Mouse (Mus musculus) liver, embryonic 13.5 days (tissue): Measurements from ENCODE around the gene Sardh. TPM values are rescaled to one million over a fixed set of nuclear protein-coding genes. Genes with fewer than 3 reads are reported as not detected.

ENCODE experiments used
- ATAC-seq: fragments of 200-750 bp; cut with Nextera tagmentation; 2 replicates; pipeline ENCODE4 v1.8.0; 2017; ENCODE audit warnings: low read depth, mild to moderate bottlenecking, moderate number of reproducible peaks, moderate library complexity
- DNase-seq: peaks from one replicate; pipeline ENCODE4 v3.0.0; 2022
- H3K27ac ChIP-seq: fragments of 300-500 bp; sonication (generic); 2 replicates; pipeline ENCODE4 v1.5.1; 2015; ENCODE audit warnings: moderate library complexity, mild to moderate bottlenecking, inconsistent platforms
- H3K27me3 ChIP-seq: fragments of 300-500 bp; sonication (generic); 2 replicates; pipeline ENCODE4 v1.6.1; 2015; ENCODE audit warnings: mild to moderate bottlenecking, inconsistent platforms
- H3K36me3 ChIP-seq: fragments of 300-500 bp; sonication (generic); 2 replicates; pipeline ENCODE4 v1.6.1; 2015; ENCODE audit warnings: mild to moderate bottlenecking, inconsistent platforms
- H3K4me1 ChIP-seq: fragments of 300-500 bp; sonication (generic); replicated peaks from 2 replicates; pipeline ENCODE4 v1.6.1; 2015; ENCODE audit warnings: inconsistent platforms
- H3K4me2 ChIP-seq: fragments of 300-500 bp; sonication (generic); 2 replicates; pipeline ENCODE4 v1.6.1; 2015; ENCODE audit warnings: inconsistent platforms, mild to moderate bottlenecking, moderate library complexity
- H3K4me3 ChIP-seq: fragments of 300-500 bp; sonication (generic); replicated peaks from 2 replicates; pipeline ENCODE4 v1.5.1; 2015; ENCODE audit warnings: mild to moderate bottlenecking, inconsistent platforms
- H3K9ac ChIP-seq: fragments of 300-500 bp; sonication (generic); 2 replicates; pipeline ENCODE4 v1.6.1; 2015; ENCODE audit warnings: mild to moderate bottlenecking, inconsistent platforms
- H3K9me3 ChIP-seq: fragments of 300-500 bp; sonication (generic); replicated peaks from 2 replicates; pipeline ENCODE4 v1.6.1; 2016; ENCODE audit warnings: inconsistent platforms
- WGBS: fragments of 180-500 bp; shearing (Covaris S2); methylation state at CpG from one replicate; pipeline ENCODE4 v1.1.7; 2015; ENCODE audit not compliant: insufficient replicate concordance; 5-methylcytosine and 5-hydroxymethylcytosine counted together
- polyA plus RNA-seq: library from polyadenylated mRNA; unstranded; fragments of >200 nt; fragmentation: Nextera tagmentation; extraction: Ambion mirVana; gene quantifications from 2 replicates; pipeline ENCODE4 v1.2.1, GENCODE M21; 2015

Gene Sardh
- polyA plus RNA-seq, 1 experiment from 2014 or later = 36.1 TPM

DNA sequence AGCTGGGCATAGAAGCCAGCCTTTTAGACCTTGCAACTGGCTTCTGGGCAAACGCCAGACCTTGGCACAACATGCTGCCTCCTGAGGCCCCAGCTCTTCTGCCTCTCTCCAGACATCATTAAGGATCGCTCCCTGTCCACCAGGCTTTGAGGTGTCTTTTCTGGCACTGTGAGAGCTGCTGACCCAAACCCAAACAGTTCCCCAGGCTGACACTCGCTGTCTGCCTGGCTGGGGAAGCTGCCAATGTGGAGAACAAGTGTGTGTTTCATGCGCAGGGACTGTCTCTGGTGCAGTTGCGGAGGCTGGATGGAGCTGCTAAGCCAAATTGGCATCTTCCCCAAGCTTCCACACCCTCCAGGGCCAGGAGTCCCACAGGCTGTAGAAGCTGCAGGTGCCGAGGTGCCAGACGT lies 25.1 kb downstream of the Sardh start:
- H3K36me3 ChIP-seq = peaks cover 12% of the 10 kb centered on the region; the same call in 1 of the 2 replicates
- no peak for DNase-seq
- no peak overlapping the region for H3K27ac ChIP-seq
- no peaks in the 10 kb centered on the region for H3K4me1 ChIP-seq
- no peaks in the 10 kb centered on the region for H3K9me3 ChIP-seq
- H3K4me3 ChIP-seq = no peak overlapping the region
- no peak for ATAC-seq
- no peaks in the 10 kb centered on the region for H3K27me3 ChIP-seq
- WGBS = 73% methylated on average over 7 of the region's 7 CpGs
- no peak overlapping the region for H3K9ac ChIP-seq
- no peak overlapping the region for H3K4me2 ChIP-seq

DNA sequence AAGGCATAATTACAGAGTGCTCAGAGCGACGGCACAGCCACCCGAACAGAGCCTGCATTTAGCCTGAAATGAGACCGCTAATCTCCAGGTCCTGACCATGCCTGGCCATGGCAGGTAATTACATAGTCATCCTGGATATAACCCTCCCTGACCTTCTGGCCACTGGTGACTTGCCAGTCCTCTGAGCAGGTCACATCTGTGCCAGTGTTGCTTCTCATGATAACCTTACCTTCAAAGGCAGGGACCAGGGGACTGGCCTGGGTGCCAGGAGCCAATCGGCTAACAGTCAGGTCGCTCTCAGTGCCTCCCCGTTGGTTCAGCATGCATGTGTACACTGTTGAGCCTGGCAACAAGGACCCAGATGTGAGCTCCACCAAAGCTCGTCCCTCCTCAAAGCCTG lies 29.6 kb downstream of the Sardh start:
- H3K27ac ChIP-seq = no peak overlapping the region
- H3K4me3 ChIP-seq = no peak overlapping the region
- H3K4me2 ChIP-seq = no peak overlapping the region
- ATAC-seq (no peak), DNase-seq (no peak)
- H3K27me3 ChIP-seq = no peaks in the 10 kb centered on the region
- H3K9ac ChIP-seq = no peak overlapping the region
- WGBS = 79% methylated on average over 8 of the region's 8 CpGs
- H3K9me3 ChIP-seq = no peaks in the 10 kb centered on the region
- H3K4me1 ChIP-seq = no peaks in the 10 kb centered on the region
- peaks cover 8% of the 10 kb centered on the region; the same call in 1 of the 2 replicates for H3K36me3 ChIP-seq

DNA sequence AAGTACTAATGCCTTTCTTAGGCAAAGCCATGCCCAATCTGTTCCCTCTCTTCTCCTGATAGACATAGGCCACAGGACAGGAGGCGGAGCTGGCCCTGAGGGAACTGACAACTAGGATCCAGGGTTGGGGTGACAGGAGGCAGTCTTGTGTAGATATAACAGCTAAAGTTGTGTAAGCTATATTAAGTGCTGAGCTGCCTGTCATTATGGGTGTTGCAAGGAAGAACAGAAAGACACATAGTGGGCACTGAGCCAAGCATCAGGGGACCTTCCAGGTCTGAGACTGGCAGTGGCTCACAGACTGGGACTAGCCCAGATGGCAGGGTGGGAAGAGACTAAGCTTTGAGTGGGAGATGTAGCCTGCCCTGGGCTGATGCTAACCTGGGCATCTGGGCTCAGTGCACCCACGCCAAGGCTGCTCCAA lies 30.0 kb downstream of the Sardh start:
- Histone ChIP-seq H3K4me1 (no peaks in the 10 kb centered on the region), H3K27ac (no peak overlapping the region), H3K9ac (no peak overlapping the region), H3K4me3 (no peak overlapping the region), H3K9me3 (no peaks in the 10 kb centered on the region), H3K4me2 (no peak overlapping the region), H3K36me3 (peaks cover 8% of the 10 kb centered on the region; the same call in 1 of the 2 replicates), H3K27me3 (no peaks in the 10 kb centered on the region)
- 53% methylated on average over 2 of the region's 2 CpGs for WGBS
- DNase-seq (no peak), ATAC-seq (no peak)

DNA sequence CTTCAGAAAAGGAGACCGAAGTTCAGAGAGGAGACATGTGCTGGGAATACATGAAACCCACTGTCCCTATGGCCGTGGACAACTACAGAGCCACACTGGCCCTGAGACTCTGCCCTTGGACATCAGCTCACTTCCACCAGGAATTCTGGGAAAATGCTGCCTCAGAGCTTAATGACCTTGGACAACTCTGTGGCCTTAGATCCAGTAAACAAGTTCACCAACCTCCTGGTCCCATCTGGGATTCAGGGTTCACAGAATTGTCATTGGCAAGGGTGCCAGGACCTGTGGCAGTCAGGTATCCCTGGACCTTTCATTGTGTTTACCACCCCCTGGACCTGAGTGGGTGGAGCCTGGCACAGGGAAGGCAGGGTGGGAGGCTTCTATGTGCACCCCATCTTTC lies 32.6 kb downstream of the Sardh start:
- Histone ChIP-seq H3K9ac (no peak overlapping the region), H3K36me3 (peaks cover 4% of the 10 kb centered on the region; the same call in 1 of the 2 replicates), H3K27ac (no peak overlapping the region), H3K4me2 (no peak overlapping the region), H3K4me1 (no peaks in the 10 kb centered on the region), H3K9me3 (no peaks in the 10 kb centered on the region), H3K27me3 (no peaks in the 10 kb centered on the region), H3K4me3 (no peak overlapping the region)
- 63% methylated on average over 2 of the region's 2 CpGs for WGBS
- ATAC-seq (no peak), DNase-seq (no peak)

DNA sequence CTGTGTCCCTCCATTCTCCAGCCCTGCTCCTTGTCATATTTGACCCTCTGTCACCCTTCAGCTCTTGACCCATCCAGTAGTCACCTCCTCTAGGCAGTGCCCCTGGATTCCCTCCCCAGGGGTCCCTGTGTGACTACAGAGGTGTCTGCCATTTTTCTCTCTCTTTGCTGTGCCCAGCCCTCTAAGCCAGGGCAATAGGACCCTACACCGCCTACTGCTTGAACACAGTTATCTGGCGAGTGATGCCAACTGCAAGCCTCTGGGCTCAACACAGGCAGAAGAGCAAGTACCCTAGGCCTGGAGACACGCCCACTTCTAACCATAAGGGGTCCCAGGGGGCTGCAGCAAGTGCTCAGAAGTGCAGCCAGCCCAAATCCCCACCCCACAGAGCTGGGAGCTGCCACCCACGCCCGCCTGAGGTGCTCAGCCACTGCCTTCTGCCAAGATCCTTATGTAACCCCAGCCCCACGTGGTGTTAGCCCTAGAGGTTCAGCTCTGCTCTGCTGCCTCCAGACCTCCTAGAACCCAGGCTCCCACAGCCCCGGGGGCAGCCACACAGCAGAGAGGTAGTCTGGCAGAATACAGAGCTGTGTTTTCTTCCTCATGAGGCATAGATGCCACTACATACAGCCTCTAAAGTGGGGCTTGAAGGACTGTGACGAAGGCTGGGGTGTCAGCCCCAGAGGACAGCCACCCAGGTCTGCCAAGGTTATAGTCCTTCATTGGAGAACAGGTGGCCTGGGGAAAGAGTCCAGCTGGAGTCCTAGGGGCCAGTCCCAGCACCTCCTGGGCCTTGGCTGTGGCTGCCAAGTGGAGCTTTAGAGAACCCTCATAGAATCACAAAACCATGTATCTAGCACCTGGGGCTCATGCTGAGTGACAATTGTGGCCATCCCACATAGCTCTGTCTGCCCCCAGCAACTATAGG lies 35.9 kb downstream of the Sardh start:
- ATAC-seq = no peak
- no peak overlapping the region for H3K4me2 ChIP-seq
- H3K4me1 ChIP-seq = peaks cover under 1% of the 10 kb centered on the region
- no peaks in the 10 kb centered on the region for H3K9me3 ChIP-seq
- no peak overlapping the region for H3K4me3 ChIP-seq
- H3K27ac ChIP-seq = no peak overlapping the region
- no peak for DNase-seq
- 55% methylated on average over 8 of the region's 8 CpGs for WGBS
- no peaks in the 10 kb centered on the region for H3K27me3 ChIP-seq
- no peak overlapping the region for H3K9ac ChIP-seq
- H3K36me3 ChIP-seq = peaks cover 4% of the 10 kb centered on the region; the same call in 1 of the 2 replicates

DNA sequence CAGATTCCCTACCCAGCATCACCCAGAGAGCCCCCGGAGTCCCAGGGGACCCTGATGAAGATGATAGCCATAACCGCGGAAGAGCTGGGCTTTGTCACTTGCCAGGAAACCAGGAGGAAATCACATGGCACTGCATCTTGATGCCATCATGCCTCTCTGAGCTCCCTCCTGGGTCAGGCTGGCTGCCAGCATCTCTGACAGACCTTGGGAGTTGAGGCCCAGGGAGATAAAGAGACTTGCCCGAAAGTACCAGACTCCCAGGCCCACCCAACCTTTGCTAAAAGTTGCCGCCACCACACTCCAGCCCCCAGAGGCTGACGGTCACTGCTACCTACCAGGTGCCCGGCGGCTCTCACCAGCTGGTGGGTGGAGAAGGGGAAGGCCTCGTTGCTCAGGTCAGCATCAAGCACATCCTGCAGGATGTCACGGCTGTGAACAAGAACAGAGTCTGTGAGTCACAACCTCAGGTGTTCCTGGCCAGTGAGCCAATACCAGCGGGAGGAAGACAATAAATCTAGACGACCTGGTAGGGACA lies 37.4 kb downstream of the Sardh start:
- Histone ChIP-seq H3K36me3 (peaks cover 4% of the 10 kb centered on the region; the same call in 1 of the 2 replicates), H3K27ac (no peak overlapping the region), H3K4me1 (peaks cover 5% of the 10 kb centered on the region), H3K27me3 (no peaks in the 10 kb centered on the region), H3K9me3 (no peaks in the 10 kb centered on the region), H3K4me3 (no peak overlapping the region), H3K4me2 (no peak overlapping the region), H3K9ac (no peak overlapping the region)
- ATAC-seq (no peak), DNase-seq (no peak)
- WGBS = 61% methylated on average over 12 of the region's 12 CpGs

DNA sequence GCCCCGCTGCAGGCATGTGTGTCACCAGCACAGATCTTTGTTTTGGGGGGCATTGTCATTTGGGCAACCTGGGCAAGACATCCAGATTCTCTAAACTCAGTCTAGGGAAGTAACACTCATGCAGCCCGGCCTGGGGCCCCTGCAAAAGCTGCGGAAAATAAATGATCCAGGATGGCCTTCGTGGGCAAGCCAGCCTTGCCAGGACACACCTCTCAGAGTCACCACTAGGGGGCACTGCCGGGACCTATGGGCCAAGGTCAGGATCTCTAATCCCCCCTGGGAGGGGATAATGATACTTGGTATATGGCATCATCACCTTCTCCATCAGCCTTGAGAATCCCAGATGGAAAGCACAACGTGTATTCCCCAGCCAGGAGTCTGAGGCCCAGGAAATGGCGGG lies 37.9 kb downstream of the Sardh start:
- Histone ChIP-seq H3K4me2 (no peak overlapping the region), H3K27ac (no peak overlapping the region), H3K27me3 (no peaks in the 10 kb centered on the region), H3K9ac (no peak overlapping the region), H3K36me3 (peaks cover 4% of the 10 kb centered on the region; the same call in 1 of the 2 replicates), H3K4me3 (no peak overlapping the region), H3K9me3 (no peaks in the 10 kb centered on the region), H3K4me1 (peaks cover 5% of the 10 kb centered on the region)
- peak; percentile 22 for DNase-seq
- no peak for ATAC-seq
- WGBS = 29% methylated on average over 7 of the region's 7 CpGs

DNA sequence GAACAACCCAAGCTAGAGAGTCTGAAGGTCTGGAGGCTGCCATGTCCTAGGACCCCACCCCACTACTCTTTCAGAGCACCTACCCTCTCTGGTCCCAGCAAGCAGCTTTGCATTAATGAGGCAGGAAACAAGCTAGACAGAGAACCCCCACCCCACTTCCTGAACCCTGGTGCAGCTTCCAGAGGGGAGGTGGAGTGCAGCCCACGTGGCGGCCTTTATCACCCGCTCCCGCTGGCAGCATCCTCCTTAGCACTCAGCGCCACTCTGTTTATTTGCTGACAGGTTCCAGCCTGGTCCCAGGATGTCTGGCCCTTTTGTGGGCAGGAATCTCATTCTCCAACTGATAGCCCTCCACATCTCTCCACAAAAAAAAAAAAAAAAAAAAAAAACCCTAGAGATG lies 38.3 kb downstream of the Sardh start:
- no peak overlapping the region for H3K9ac ChIP-seq
- 20% methylated on average over 5 of the region's 5 CpGs for WGBS

DNA sequence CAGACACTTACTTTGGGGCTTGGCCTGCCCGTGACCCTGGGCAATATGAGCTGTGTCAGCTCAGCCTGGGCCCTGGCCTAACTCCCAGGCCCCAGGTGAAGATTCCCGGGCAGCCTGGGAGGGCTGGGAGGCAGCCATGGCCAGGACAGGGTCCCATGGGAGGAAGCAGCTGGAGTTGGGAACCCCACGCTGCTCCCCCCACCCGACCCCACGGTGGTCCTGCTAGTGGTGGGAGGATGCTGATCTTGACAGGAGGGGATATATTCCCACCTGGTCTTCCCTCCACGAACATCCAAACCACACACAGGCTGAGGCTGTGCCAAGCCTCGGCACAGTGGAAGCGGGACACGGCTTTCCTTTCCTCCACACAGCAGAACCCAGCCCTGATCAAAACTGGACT lies 38.8 kb downstream of the Sardh start:
- Histone ChIP-seq H3K27ac (no peak overlapping the region), H3K4me3 (no peak overlapping the region), H3K9ac (no peak overlapping the region), H3K4me1 (peaks cover 5% of the 10 kb centered on the region), H3K4me2 (no peak overlapping the region), H3K36me3 (no peaks in the 10 kb centered on the region), H3K27me3 (no peaks in the 10 kb centered on the region), H3K9me3 (no peaks in the 10 kb centered on the region)
- ATAC-seq = no peak
- 61% methylated on average over 9 of the region's 9 CpGs for WGBS
- DNase-seq = no peak

More for the DNA sequence above, 38.3 kb downstream of the Sardh start:
- DNase-seq = no peak
- no peak for ATAC-seq
- peaks cover 2% of the 10 kb centered on the region; the same call in 1 of the 2 replicates for H3K36me3 ChIP-seq
- H3K9me3 ChIP-seq = no peaks in the 10 kb centered on the region
- H3K27me3 ChIP-seq = no peaks in the 10 kb centered on the region
- no peak overlapping the region for H3K4me2 ChIP-seq
- H3K27ac ChIP-seq = no peak overlapping the region
- peaks cover 5% of the 10 kb centered on the region for H3K4me1 ChIP-seq
- no peak overlapping the region for H3K4me3 ChIP-seq

DNA sequence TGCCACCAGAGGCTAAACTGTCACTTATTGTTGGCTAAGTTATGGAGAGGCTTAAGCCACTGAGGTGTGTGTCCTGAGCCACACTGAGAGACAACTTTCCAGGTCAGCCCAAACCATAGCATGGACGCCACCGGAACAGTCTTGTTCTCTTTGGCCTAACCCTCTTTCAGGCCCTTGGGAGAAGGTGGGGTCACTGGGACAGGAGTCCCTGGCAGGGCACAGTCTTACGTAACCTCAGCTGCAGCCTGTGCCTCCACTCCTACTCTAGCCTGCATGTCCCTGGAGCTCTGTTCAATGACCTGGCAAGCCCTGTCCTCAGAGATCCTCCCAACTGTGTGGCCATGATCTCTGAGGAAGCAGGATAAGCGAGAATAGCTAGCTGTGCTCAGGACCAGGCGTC lies 41.0 kb downstream of the Sardh start:
- Histone ChIP-seq H3K36me3 (no peaks in the 10 kb centered on the region), H3K4me2 (no peak overlapping the region), H3K27ac (no peak overlapping the region), H3K9me3 (no peaks in the 10 kb centered on the region), H3K27me3 (no peaks in the 10 kb centered on the region), H3K4me1 (peaks cover 5% of the 10 kb centered on the region), H3K4me3 (no peak overlapping the region), H3K9ac (no peak overlapping the region)
- 63% methylated on average over 5 of the region's 5 CpGs for WGBS
- DNase-seq (no peak), ATAC-seq (no peak)

DNA sequence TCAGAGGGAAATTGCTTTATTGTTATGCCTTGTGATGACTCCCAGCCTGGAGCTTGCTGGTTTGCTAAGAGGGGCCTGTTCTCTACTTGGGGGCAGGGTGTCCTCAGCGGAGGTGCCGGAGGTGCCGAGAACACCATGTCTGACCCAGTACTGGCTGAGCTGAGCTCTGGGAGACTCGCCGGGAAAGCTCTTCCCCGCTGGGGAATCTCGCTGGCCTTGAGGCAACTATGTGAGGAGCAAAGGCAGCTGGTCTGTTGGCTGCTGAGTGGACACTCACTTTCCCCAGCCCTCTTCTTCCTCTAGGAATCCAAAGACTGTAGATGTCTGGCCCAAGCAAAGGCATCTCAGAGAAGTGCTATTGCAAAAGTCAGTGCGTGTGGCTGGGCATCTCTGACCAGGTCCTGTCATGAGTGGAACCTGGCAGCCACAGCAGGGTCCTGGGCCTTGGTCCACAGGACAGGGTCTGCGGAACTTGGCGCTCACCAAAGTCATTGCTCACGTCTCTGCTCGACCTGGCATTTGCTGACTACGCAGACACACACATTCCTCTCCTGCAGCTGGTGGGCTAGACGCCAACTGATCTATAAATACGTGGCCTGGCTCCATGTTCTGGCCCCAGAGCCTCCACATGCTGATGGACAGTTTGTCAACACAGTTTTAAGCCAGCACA lies 41.9 kb downstream of the Sardh start:
- no peak for ATAC-seq
- WGBS = 66% methylated on average over 15 of the region's 15 CpGs
- no peak overlapping the region for H3K27ac ChIP-seq

More for the DNA sequence above, 41.9 kb downstream of the Sardh start:
- Histone ChIP-seq H3K4me3 (no peak overlapping the region), H3K9me3 (no peaks in the 10 kb centered on the region), H3K27me3 (no peaks in the 10 kb centered on the region), H3K4me1 (peaks cover 5% of the 10 kb centered on the region), H3K4me2 (no peak overlapping the region), H3K9ac (no peak overlapping the region), H3K36me3 (no peaks in the 10 kb centered on the region)
- DNase-seq = no peak
